Mouse (Mus musculus) embryonic facial prominence, embryonic 14.5 days (tissue): ENCODE data around the gene Fzd4. TPM values are rescaled to one million over a fixed set of nuclear protein-coding genes. Genes with fewer than 3 reads are reported as not detected.

ENCODE experiments used
- ATAC-seq: fragments of 200-750 bp; cut with Nextera tagmentation; 2 replicates; pipeline ENCODE4 v1.8.0; 2017; ENCODE audit warnings: low read depth, moderate number of reproducible peaks, moderate TSS enrichment
- DNase-seq: peaks from one replicate; pipeline ENCODE4 v3.0.0-alpha.2; 2015; ENCODE audit warnings: low spot score
- H3K27ac ChIP-seq: fragments of 300-500 bp; sonication (generic); replicated peaks from 2 replicates; pipeline ENCODE4 v1.5.1; 2014; ENCODE audit warnings: low read depth, mild to moderate bottlenecking, low read length, moderate library complexity
- H3K27me3 ChIP-seq: fragments of 300-500 bp; sonication (generic); replicated peaks from 2 replicates; pipeline ENCODE4 v1.6.1; 2014; ENCODE audit warnings: low read length; ENCODE audit not compliant: control insufficient read depth, insufficient read depth
- H3K36me3 ChIP-seq: fragments of 300-500 bp; sonication (generic); 2 replicates; pipeline ENCODE4 v1.6.1; 2014; ENCODE audit warnings: low read length, mixed read lengths; ENCODE audit not compliant: control insufficient read depth, insufficient read depth
- H3K4me1 ChIP-seq: fragments of 300-500 bp; sonication (generic); 2 replicates; pipeline ENCODE4 v1.6.1; 2014; ENCODE audit warnings: antibody characterized with exemption, low read length; ENCODE audit not compliant: control insufficient read depth, insufficient read depth
- H3K4me2 ChIP-seq: fragments of 300-500 bp; sonication (generic); 2 replicates; pipeline ENCODE4 v1.6.1; 2014; ENCODE audit warnings: low read depth, mild to moderate bottlenecking, low read length, moderate library complexity, mixed read lengths
- H3K4me3 ChIP-seq: fragments of 300-500 bp; sonication (generic); 2 replicates; pipeline ENCODE4 v1.5.1; 2014; ENCODE audit warnings: low read depth, mild to moderate bottlenecking, low read length
- H3K9ac ChIP-seq: fragments of 300-500 bp; sonication (generic); 2 replicates; pipeline ENCODE4 v1.6.1; 2014; ENCODE audit warnings: low read depth, mild to moderate bottlenecking, low read length, moderate library complexity, mixed read lengths
- H3K9me3 ChIP-seq: fragments of 300-500 bp; sonication (generic); 2 replicates; pipeline ENCODE4 v1.6.1; 2016; ENCODE audit warnings: low read length; ENCODE audit not compliant: control insufficient read depth
- WGBS: fragments of 180-500 bp; shearing (Covaris S2); extraction: QIAGEN DNeasy Blood & Tissue Kit; methylation state at CpG from one replicate; pipeline ENCODE4 v1.1.7; 2014; 5-methylcytosine and 5-hydroxymethylcytosine counted together
- polyA plus RNA-seq: library from polyadenylated mRNA; unstranded; fragments of >200 nt; fragmentation: Nextera tagmentation; extraction: Ambion mirVana; gene quantifications from 2 replicates; pipeline ENCODE4 v1.2.1, GENCODE M21; 2014

Fzd4 gene
- polyA plus RNA-seq, 1 experiment from 2014 or later: 20.2 TPM

GRCm38 (mm10) chr7:89371623-89372295 is 32.4 kb upstream of the Fzd4 start:
- Histone ChIP-seq H3K27ac (no peak overlapping the region), H3K4me2 (no peak overlapping the region), H3K9ac (no peak overlapping the region), H3K9me3 (no peaks in the 10 kb centered on the region), H3K4me1 (no peaks in the 10 kb centered on the region), H3K36me3 (no peaks in the 10 kb centered on the region), H3K27me3 (no peaks in the 10 kb centered on the region), H3K4me3 (no peak overlapping the region)
- DNase-seq (no peak), ATAC-seq (no peak)
- 57% methylated on average over 6 of the region's 6 CpGs for WGBS

- no peak for DNase-seq
- Histone ChIP-seq H3K9me3 (no peaks in the 10 kb centered on the region), H3K27ac (no peak overlapping the region), H3K36me3 (no peaks in the 10 kb centered on the region), H3K9ac (no peak overlapping the region), H3K4me1 (no peaks in the 10 kb centered on the region), H3K4me2 (no peak overlapping the region), H3K4me3 (no peak overlapping the region), H3K27me3 (no peaks in the 10 kb centered on the region)
- ATAC-seq: no peak
- WGBS: 48% methylated on average over 7 of the region's 7 CpGs
These were observed 23.0 kb upstream of the Fzd4 start for GRCm38 (mm10) chr7:89380935-89381705.

- Histone ChIP-seq H3K4me3 (no peak overlapping the region), H3K27me3 (no peaks in the 10 kb centered on the region), H3K36me3 (no peaks in the 10 kb centered on the region), H3K9ac (no peak overlapping the region), H3K4me1 (no peaks in the 10 kb centered on the region), H3K9me3 (no peaks in the 10 kb centered on the region), H3K4me2 (no peak overlapping the region), H3K27ac (no peak overlapping the region)
- 77% methylated on average over 3 of the region's 3 CpGs for WGBS
- no peak for ATAC-seq
- DNase-seq: no peak
These were observed 21.3 kb upstream of the Fzd4 start for GRCm38 (mm10) chr7:89382892-89383291.

- H3K4me3 ChIP-seq: no peak overlapping the region
- ATAC-seq (no peak), DNase-seq (no peak)
- H3K9me3 ChIP-seq: no peaks in the 10 kb centered on the region
- no peaks in the 10 kb centered on the region for H3K27me3 ChIP-seq
- H3K9ac ChIP-seq: no peak overlapping the region
- H3K36me3 ChIP-seq: no peaks in the 10 kb centered on the region
- 67% methylated on average over 3 of the region's 3 CpGs for WGBS
- H3K4me1 ChIP-seq: 0 out of 2 replicates have a peak, but pooled peaks cover 5% of the 10 kb centered on the region
- no peak overlapping the region for H3K27ac ChIP-seq
- no peak overlapping the region for H3K4me2 ChIP-seq
These were observed 15.2 kb upstream of the Fzd4 start for GRCm38 (mm10) chr7:89388981-89389380.

GRCm38 (mm10) chr7:89390660-89391059 is 13.5 kb upstream of the Fzd4 start:
- Histone ChIP-seq H3K36me3 (no peaks in the 10 kb centered on the region), H3K4me2 (no peak overlapping the region), H3K4me3 (no peak overlapping the region), H3K4me1 (0 out of 2 replicates have a peak, but pooled peaks cover 5% of the 10 kb centered on the region), H3K27ac (no peak overlapping the region), H3K27me3 (no peaks in the 10 kb centered on the region), H3K9me3 (0 out of 2 replicates have a peak, but pooled peaks cover 5% of the 10 kb centered on the region), H3K9ac (no peak overlapping the region)
- WGBS: 55% methylated on average over 2 of the region's 2 CpGs
- ATAC-seq (no peak; the same call in 1 of the 2 replicates), DNase-seq (no peak)

GRCm38 (mm10) chr7:89391281-89391680 is 12.9 kb upstream of the Fzd4 start:
- no peak overlapping the region for H3K9ac ChIP-seq
- H3K27ac ChIP-seq: no peak overlapping the region
- no peak for DNase-seq
- WGBS: 74% methylated on average over 3 of the region's 3 CpGs
- no peak overlapping the region for H3K4me3 ChIP-seq
- H3K27me3 ChIP-seq: no peaks in the 10 kb centered on the region
- H3K4me2 ChIP-seq: no peak overlapping the region
- ATAC-seq: no peak
- 0 out of 2 replicates have a peak, but pooled peaks cover 5% of the 10 kb centered on the region for H3K4me1 ChIP-seq
- H3K36me3 ChIP-seq: no peaks in the 10 kb centered on the region
- H3K9me3 ChIP-seq: 0 out of 2 replicates have a peak, but pooled peaks cover 5% of the 10 kb centered on the region

- H3K4me1 ChIP-seq: 0 out of 2 replicates have a peak, but pooled peaks cover 5% of the 10 kb centered on the region
- H3K9me3 ChIP-seq: 0 out of 2 replicates have a peak, but pooled peaks cover 5% of the 10 kb centered on the region
- no peaks in the 10 kb centered on the region for H3K27me3 ChIP-seq
- H3K4me2 ChIP-seq: no peak overlapping the region
- no peak overlapping the region for H3K27ac ChIP-seq
- ATAC-seq: no peak; the same call in 1 of the 2 replicates
- no peak for DNase-seq
- H3K4me3 ChIP-seq: no peak overlapping the region
- WGBS: 73% methylated on average over 4 of the region's 4 CpGs
- H3K9ac ChIP-seq: no peak overlapping the region
- no peaks in the 10 kb centered on the region for H3K36me3 ChIP-seq
These were observed 12.3 kb upstream of the Fzd4 start for GRCm38 (mm10) chr7:89391831-89392230.

- Histone ChIP-seq H3K9me3 (0 out of 2 replicates have a peak, but pooled peaks cover 5% of the 10 kb centered on the region), H3K27me3 (no peaks in the 10 kb centered on the region), H3K27ac (no peak overlapping the region), H3K4me3 (no peak overlapping the region), H3K4me1 (0 out of 2 replicates have a peak, but pooled peaks cover 5% of the 10 kb centered on the region), H3K36me3 (no peaks in the 10 kb centered on the region), H3K4me2 (no peak overlapping the region), H3K9ac (no peak overlapping the region)
- 67% methylated on average over 4 of the region's 4 CpGs for WGBS
- no peak for ATAC-seq
- no peak for DNase-seq
These were observed 11.8 kb upstream of the Fzd4 start for GRCm38 (mm10) chr7:89392388-89392787.
